Mouse (Mus musculus): ENCODE data around the gene Map3k12. TPM values are rescaled to one million over a fixed set of nuclear protein-coding genes. Genes with fewer than 3 reads are reported as not detected.

Gene Map3k12
- polyA plus RNA-seq, 1 experiment from 2014 or later = 13.0 TPM

DNA sequence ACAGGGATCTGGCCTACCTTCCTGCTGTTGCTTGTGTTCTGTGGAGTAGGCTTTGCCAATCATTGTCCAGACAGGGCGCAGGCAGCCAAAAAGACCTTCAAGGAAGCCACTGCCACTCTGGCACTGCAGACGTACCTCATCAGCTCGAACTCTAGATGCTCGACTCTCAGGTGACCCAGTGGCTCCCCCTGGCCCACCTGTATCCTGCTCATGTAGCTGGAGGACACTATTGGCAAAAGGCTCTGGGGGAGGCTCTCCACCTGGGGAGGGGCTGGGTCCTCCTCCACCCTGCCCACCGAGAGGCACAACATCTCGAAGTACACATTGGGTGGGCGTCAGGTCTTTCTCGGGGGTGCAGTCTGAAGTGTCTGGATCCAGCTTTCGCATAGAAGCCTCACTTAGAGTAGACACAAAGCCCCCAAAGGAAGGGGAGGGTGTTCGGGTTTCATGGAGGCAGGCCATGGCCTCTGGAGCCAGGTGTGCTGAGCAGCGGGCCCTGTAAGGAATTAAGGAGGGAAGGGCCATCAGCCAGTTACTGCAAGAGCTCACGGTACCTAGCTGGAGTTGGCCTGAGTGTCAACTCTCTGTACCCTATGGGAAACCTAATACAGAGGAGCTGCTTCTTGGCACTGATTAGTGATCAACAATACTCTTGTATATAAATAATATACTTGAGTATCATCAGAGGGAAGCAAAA is 11.6 kb downstream of the Map3k12 start:
- Histone ChIP-seq H3K27ac (replicated peaks; ENCODE audit: low read depth, low read length) (no peak overlapping the region), H3K9ac (ENCODE audit: low read depth, low read length) (no peak overlapping the region), H3K4me1 (ENCODE audit: control insufficient read depth, insufficient read depth, low read length) (peaks cover 6% of the 10 kb centered on the region), H3K9me3 (ENCODE audit: control insufficient read depth, low read length) (no peaks in the 10 kb centered on the region), H3K4me2 (ENCODE audit: low read depth, low read length) (no peak overlapping the region), H3K27me3 (replicated peaks; ENCODE audit: control insufficient read depth, insufficient read depth, low read length) (no peaks in the 10 kb centered on the region), H3K4me3 (ENCODE audit: low read depth, low read length) (no peak overlapping the region), H3K36me3 (ENCODE audit: control insufficient read depth, insufficient read depth, low read length) (peaks cover 63% of the 10 kb centered on the region)
- ATAC-seq (ENCODE audit: low read depth) (no peak), DNase-seq (ENCODE audit: low spot score) (no peak)
- WGBS = 63% methylated on average over 12 of the region's 12 CpGs

- Histone ChIP-seq H3K27me3 (replicated peaks; ENCODE audit: control insufficient read depth, insufficient read depth, low read length) (no peaks in the 10 kb centered on the region), H3K36me3 (ENCODE audit: control insufficient read depth, insufficient read depth, low read length) (peaks cover 74% of the 10 kb centered on the region), H3K27ac (replicated peaks; ENCODE audit: low read depth, low read length) (no peak overlapping the region), H3K4me3 (ENCODE audit: low read depth, low read length) (no peak overlapping the region), H3K4me1 (ENCODE audit: control insufficient read depth, insufficient read depth, low read length) (no peaks in the 10 kb centered on the region), H3K9me3 (ENCODE audit: control insufficient read depth, low read length) (no peaks in the 10 kb centered on the region), H3K9ac (ENCODE audit: low read depth, low read length) (no peak overlapping the region), H3K4me2 (ENCODE audit: low read depth, low read length) (no peak overlapping the region)
- no peak for DNase-seq (ENCODE audit: low spot score)
- 89% methylated on average over 9 of the region's 9 CpGs for WGBS
- ATAC-seq (ENCODE audit: low read depth) = no peak
Observed at GRCm38 (mm10) chr15:102503924-102504782, 12.7 kb downstream of the Map3k12 start.

DNA sequence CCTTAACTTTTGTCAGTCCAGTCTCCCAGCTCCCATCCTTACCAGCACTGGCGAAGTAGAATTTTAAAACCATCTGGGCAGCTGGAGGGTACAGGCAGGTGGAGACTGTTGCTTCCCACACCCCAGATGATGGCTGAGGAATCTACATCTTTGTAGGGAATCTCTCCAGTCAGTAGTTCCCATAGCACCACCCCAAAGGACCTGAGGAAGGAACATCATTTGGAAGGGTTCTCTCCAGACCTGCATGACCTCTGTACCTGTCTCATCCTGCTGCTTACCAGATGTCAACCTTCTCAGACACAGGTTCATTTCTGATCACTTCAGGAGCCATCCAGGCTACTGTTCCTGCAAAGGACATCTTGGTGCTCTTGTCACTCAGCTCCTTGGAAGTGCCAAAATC is 13.4 kb downstream of the Map3k12 start, which contains the start of gene Gm10337:
Gene Gm10337 (plus strand): TSS at position 276 of the 400 bp plus-strand sequence.
- H3K36me3 ChIP-seq (ENCODE audit: control insufficient read depth, insufficient read depth, low read length) = peaks cover 80% of the 10 kb centered on the region
- H3K27me3 ChIP-seq (replicated peaks; ENCODE audit: control insufficient read depth, insufficient read depth, low read length) = no peaks in the 10 kb centered on the region
- DNase-seq (ENCODE audit: low spot score) = no peak
- H3K27ac ChIP-seq (replicated peaks; ENCODE audit: low read depth, low read length) = no peak within 1 kb of the TSS
- H3K4me2 ChIP-seq (ENCODE audit: low read depth, low read length) = no peak within 1 kb of the TSS
- 87% methylated on average over 1 of the region's 1 CpGs for WGBS
- no peak for ATAC-seq (ENCODE audit: low read depth)
- H3K9me3 ChIP-seq (ENCODE audit: control insufficient read depth, low read length) = no peaks in the 10 kb centered on the region
- no peaks in the 10 kb centered on the region for H3K4me1 ChIP-seq (ENCODE audit: control insufficient read depth, insufficient read depth, low read length)
- H3K9ac ChIP-seq (ENCODE audit: low read depth, low read length) = no peak within 1 kb of the TSS
- H3K4me3 ChIP-seq (ENCODE audit: low read depth, low read length) = no peak within 1 kb of the TSS

- ATAC-seq (ENCODE audit: low read depth) = no peak
- Histone ChIP-seq H3K36me3 (ENCODE audit: control insufficient read depth, insufficient read depth, low read length) (peaks cover 88% of the 10 kb centered on the region), H3K27me3 (replicated peaks; ENCODE audit: control insufficient read depth, insufficient read depth, low read length) (no peaks in the 10 kb centered on the region), H3K9ac (ENCODE audit: low read depth, low read length) (no peak overlapping the region), H3K9me3 (ENCODE audit: control insufficient read depth, low read length) (no peaks in the 10 kb centered on the region), H3K4me1 (ENCODE audit: control insufficient read depth, insufficient read depth, low read length) (no peaks in the 10 kb centered on the region), H3K27ac (replicated peaks; ENCODE audit: low read depth, low read length) (no peak overlapping the region), H3K4me2 (ENCODE audit: low read depth, low read length) (no peak overlapping the region), H3K4me3 (ENCODE audit: low read depth, low read length) (no peak overlapping the region)
- 72% methylated on average over 9 of the region's 9 CpGs for WGBS
- no peak for DNase-seq (ENCODE audit: low spot score)
Observed at GRCm38 (mm10) chr15:102502254-102502840, 14.5 kb downstream of the Map3k12 start.

GRCm38 (mm10) chr15:102501084-102501814 is 15.6 kb downstream of the Map3k12 start:
- H3K4me2 ChIP-seq (ENCODE audit: low read depth, low read length) = no peak overlapping the region
- 83% methylated on average over 19 of the region's 19 CpGs for WGBS
- no peaks in the 10 kb centered on the region for H3K27me3 ChIP-seq (replicated peaks; ENCODE audit: control insufficient read depth, insufficient read depth, low read length)
- H3K36me3 ChIP-seq (ENCODE audit: control insufficient read depth, insufficient read depth, low read length) = peaks cover 91% of the 10 kb centered on the region
- ATAC-seq (ENCODE audit: low read depth) (no peak), DNase-seq (ENCODE audit: low spot score) (no peak)
- H3K4me1 ChIP-seq (ENCODE audit: control insufficient read depth, insufficient read depth, low read length) = no peaks in the 10 kb centered on the region
- H3K9me3 ChIP-seq (ENCODE audit: control insufficient read depth, low read length) = no peaks in the 10 kb centered on the region
- H3K27ac ChIP-seq (replicated peaks; ENCODE audit: low read depth, low read length) = no peak overlapping the region
- H3K9ac ChIP-seq (ENCODE audit: low read depth, low read length) = no peak overlapping the region
- H3K4me3 ChIP-seq (ENCODE audit: low read depth, low read length) = no peak overlapping the region

GRCm38 (mm10) chr15:102500479-102500878 is 16.4 kb downstream of the Map3k12 start:
- H3K9ac ChIP-seq (ENCODE audit: low read depth, low read length) = no peak overlapping the region
- peaks cover 96% of the 10 kb centered on the region for H3K36me3 ChIP-seq (ENCODE audit: control insufficient read depth, insufficient read depth, low read length)
- H3K27me3 ChIP-seq (replicated peaks; ENCODE audit: control insufficient read depth, insufficient read depth, low read length) = no peaks in the 10 kb centered on the region
- ATAC-seq (ENCODE audit: low read depth) (no peak), DNase-seq (ENCODE audit: low spot score) (no peak)
- H3K4me3 ChIP-seq (ENCODE audit: low read depth, low read length) = no peak overlapping the region
- no peaks in the 10 kb centered on the region for H3K4me1 ChIP-seq (ENCODE audit: control insufficient read depth, insufficient read depth, low read length)
- H3K9me3 ChIP-seq (ENCODE audit: control insufficient read depth, low read length) = no peaks in the 10 kb centered on the region
- H3K27ac ChIP-seq (replicated peaks; ENCODE audit: low read depth, low read length) = no peak overlapping the region
- no peak overlapping the region for H3K4me2 ChIP-seq (ENCODE audit: low read depth, low read length)
- 91% methylated on average over 5 of the region's 5 CpGs for WGBS

- 84% methylated on average over 6 of the region's 6 CpGs for WGBS
- ATAC-seq (ENCODE audit: low read depth) = no peak
- no peaks in the 10 kb centered on the region for H3K27me3 ChIP-seq (replicated peaks; ENCODE audit: control insufficient read depth, insufficient read depth, low read length)
- peaks cover 98% of the 10 kb centered on the region for H3K36me3 ChIP-seq (ENCODE audit: control insufficient read depth, insufficient read depth, low read length)
- no peaks in the 10 kb centered on the region for H3K9me3 ChIP-seq (ENCODE audit: control insufficient read depth, low read length)
- H3K4me3 ChIP-seq (ENCODE audit: low read depth, low read length) = no peak overlapping the region
- no peaks in the 10 kb centered on the region for H3K4me1 ChIP-seq (ENCODE audit: control insufficient read depth, insufficient read depth, low read length)
- H3K4me2 ChIP-seq (ENCODE audit: low read depth, low read length) = no peak overlapping the region
- no peak overlapping the region for H3K27ac ChIP-seq (replicated peaks; ENCODE audit: low read depth, low read length)
- H3K9ac ChIP-seq (ENCODE audit: low read depth, low read length) = no peak overlapping the region
- DNase-seq (ENCODE audit: low spot score) = no peak
Observed at GRCm38 (mm10) chr15:102499851-102500250, 17.0 kb downstream of the Map3k12 start.

- no peak overlapping the region for H3K4me3 ChIP-seq (ENCODE audit: low read depth, low read length)
- H3K36me3 ChIP-seq (ENCODE audit: control insufficient read depth, insufficient read depth, low read length) = peaks cover 98% of the 10 kb centered on the region
- 74% methylated on average over 3 of the region's 3 CpGs for WGBS
- H3K9me3 ChIP-seq (ENCODE audit: control insufficient read depth, low read length) = no peaks in the 10 kb centered on the region
- DNase-seq (ENCODE audit: low spot score) = no peak
- no peak for ATAC-seq (ENCODE audit: low read depth)
- H3K4me2 ChIP-seq (ENCODE audit: low read depth, low read length) = no peak overlapping the region
- H3K27me3 ChIP-seq (replicated peaks; ENCODE audit: control insufficient read depth, insufficient read depth, low read length) = no peaks in the 10 kb centered on the region
- H3K27ac ChIP-seq (replicated peaks; ENCODE audit: low read depth, low read length) = no peak overlapping the region
- H3K4me1 ChIP-seq (ENCODE audit: control insufficient read depth, insufficient read depth, low read length) = no peaks in the 10 kb centered on the region
- no peak overlapping the region for H3K9ac ChIP-seq (ENCODE audit: low read depth, low read length)
Observed at GRCm38 (mm10) chr15:102499370-102499769, 17.5 kb downstream of the Map3k12 start.

Data from embryonic facial prominence, embryonic 14.5 days (tissue).